Mouse (Mus musculus) MEL (cell line): ENCODE results near the gene Sbno2.
A peak's percentile ranks its signal among the peaks of the same experiment; 100 is the strongest.

Experiments used
- HCFC1 ChIP-seq: IDR thresholded peaks from 2 replicates; pipeline ENCODE4 v1.6.1; 2012; ENCODE audit warnings: low read depth, mild to moderate bottlenecking, inconsistent platforms, low read length, improper control_type of control experiment, moderate library complexity
- NELFE ChIP-seq: IDR thresholded peaks from 2 replicates; pipeline ENCODE4 v1.6.1; 2011; ENCODE audit warnings: low read depth, low read length, improper control_type of control experiment
- POLR2AphosphoS2 ChIP-seq: IDR thresholded peaks from 2 replicates; pipeline ENCODE4 v1.6.1; 2011; ENCODE audit warnings: low read length, improper control_type of control experiment
- POLR2AphosphoS5 ChIP-seq: IDR thresholded peaks from 2 replicates; pipeline ENCODE4 v1.6.1; 2012; ENCODE audit warnings: low read depth, borderline replicate concordance, mild to moderate bottlenecking, inconsistent platforms, low read length, moderate library complexity, mixed read lengths
- RAD21 ChIP-seq: IDR thresholded peaks from 2 replicates; pipeline ENCODE4 v1.6.1; 2011; ENCODE audit warnings: mild to moderate bottlenecking, low read depth, low read length, improper control_type of control experiment
- TCF12 ChIP-seq: IDR thresholded peaks from 2 replicates; pipeline ENCODE4 v1.6.1; 2014; ENCODE audit warnings: low read depth, mild to moderate bottlenecking, inconsistent platforms, low read length, improper control_type of control experiment, moderate library complexity
- USF1 ChIP-seq: IDR thresholded peaks from 2 replicates; pipeline ENCODE4 v1.6.1; 2014; ENCODE audit warnings: low read depth, mild to moderate bottlenecking, inconsistent platforms, low read length, improper control_type of control experiment, moderate library complexity

DNA sequence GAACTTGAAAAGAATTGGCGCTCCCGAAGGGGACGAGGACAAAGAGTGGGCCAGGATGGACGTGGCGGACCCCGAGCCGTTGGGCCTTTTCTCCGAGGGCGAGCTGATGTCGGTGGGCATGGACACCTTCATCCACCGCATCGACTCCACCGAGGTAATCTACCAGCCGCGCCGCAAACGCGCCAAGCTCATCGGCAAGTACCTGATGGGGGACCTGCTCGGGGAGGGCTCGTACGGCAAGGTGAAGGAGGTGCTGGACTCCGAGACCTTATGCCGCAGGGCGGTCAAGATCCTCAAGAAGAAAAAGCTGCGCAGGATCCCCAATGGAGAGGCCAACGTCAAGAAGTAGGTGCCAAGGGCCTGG is 11.2 kb upstream of the Sbno2 start:
- TF ChIP-seq USF1 (no peak), POLR2AphosphoS2 (0 out of 2 replicates have a peak, but pooled peaks have one; percentile 35), NELFE (no peak), POLR2AphosphoS5 (no peak), TCF12 (no peak), RAD21 (no peak), HCFC1 (no peak)
